Comparison of ENCODE assay signal across 9 mouse cellular contexts in the genomic region with DNA sequence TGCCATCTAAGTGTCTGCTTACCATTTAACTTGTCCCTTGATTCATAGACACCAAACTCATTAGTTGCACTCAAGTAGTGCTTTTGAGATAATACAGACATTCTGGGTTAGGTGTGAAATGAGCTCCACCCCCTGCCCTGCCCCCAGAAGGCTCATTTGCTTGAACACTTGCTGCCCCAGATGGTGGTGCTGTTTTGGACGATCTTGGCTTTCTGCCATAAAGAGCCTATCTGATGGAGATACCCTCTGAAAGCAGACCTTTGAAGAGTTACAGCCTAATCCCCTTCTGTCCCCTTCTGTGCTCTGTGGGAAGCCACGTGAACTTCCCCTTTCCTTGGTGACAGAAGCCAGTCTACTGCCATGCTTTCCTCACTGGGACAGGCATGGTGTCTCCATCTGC.
"Had no signal": no experiment of that assay in that cellular context is flagged by ENCODE, and none has a peak within 500 bp of the region (broad histone marks: within the 10 kb centered on the region; RNA-seq: fewer than 3 reads in every experiment).

No protein-coding gene starts in this region.

- DNase-seq: kidney, adult 18-20 months; kidney, postnatal 10 days; kidney, postnatal 4 days; lung, adult 2 months; lung, postnatal 36 days; right cerebral cortex, postnatal 4 days; spleen, adult 18-20 months; thymus, adult 18-20 months; thymus, postnatal 14 days had no signal
